Mouse (Mus musculus): ENCODE results near the gene Fkbp1a. TPM values are rescaled to one million over a fixed set of nuclear protein-coding genes. Genes with fewer than 3 reads are reported as not detected.
A peak's percentile ranks its signal among the peaks of the same experiment; 100 is the strongest.

Gene Fkbp1a
- total RNA-seq, 2 experiments from 2014 or later: 6.8 to 17.9 TPM

DNA sequence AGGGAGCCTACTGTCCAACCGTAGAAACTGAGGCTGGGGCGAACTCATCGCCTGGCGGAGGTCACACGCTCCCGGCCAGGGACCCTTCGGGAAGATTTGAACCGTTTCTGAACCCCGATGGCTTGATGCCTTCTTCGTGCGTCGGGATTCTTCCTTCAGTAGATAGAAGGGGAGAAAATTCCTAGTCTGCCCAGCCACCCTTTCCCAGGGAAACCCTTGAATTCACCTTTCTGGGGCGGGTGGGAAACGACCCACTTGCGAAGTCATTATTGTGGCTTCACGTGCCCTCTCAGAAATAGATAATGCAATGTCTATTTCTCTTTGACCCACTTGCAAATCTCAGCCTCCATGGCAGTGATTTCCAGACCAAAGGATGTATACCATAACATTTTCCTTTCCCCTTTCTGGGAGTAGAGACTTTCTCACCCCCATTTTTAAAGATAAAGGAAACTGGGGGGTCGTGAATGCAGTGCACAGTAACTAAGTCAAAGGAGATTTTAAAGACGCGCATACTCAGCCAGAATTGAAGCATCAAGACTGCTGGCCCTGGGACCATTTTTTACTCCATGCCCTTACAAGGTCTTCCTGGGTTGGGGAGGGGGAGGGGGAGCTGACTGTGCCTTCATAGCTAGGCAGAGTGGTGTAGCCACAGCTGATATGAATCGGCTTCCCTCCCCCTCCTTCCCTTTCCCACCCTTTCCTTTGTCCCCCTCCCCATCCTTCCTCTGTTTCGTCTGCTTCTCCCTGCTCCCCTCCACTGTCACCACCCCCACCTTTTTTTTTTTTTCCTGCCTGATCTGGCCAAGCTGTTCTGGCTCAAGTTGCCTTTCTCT, 996 bp downstream of the Fkbp1a start:
- no peak for ATAC-seq (replicated peaks; ENCODE audit: low FRiP score, low TSS enrichment, poor library complexity, severe bottlenecking)

- no peak for ATAC-seq (replicated peaks; ENCODE audit: low FRiP score, low TSS enrichment, poor library complexity, severe bottlenecking)
Measured at GRCm38 (mm10) chr2:151544673-151545072, 2.4 kb downstream of the Fkbp1a start.

DNA sequence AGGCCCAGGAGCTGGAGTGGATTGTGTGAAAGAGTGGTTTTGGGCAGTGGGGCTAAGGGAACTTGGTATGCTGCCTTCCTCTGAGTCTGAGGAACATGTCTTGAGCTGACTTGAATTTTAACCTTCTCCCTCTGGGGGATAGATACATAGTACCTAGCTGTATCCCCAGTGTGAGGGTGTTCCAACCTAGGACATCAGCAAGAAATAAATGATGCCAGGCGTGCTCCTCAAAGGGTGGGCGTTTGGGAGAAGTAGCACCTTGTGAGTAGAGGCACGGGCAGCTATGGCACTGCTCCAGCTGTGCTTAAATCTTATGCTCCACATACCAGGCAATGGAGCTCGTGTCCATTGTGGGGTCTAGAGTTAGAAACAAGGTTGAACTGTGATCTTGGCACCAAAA, 4.3 kb downstream of the Fkbp1a start:
- ATAC-seq (replicated peaks; ENCODE audit: low FRiP score, low TSS enrichment, poor library complexity, severe bottlenecking): no peak

DNA sequence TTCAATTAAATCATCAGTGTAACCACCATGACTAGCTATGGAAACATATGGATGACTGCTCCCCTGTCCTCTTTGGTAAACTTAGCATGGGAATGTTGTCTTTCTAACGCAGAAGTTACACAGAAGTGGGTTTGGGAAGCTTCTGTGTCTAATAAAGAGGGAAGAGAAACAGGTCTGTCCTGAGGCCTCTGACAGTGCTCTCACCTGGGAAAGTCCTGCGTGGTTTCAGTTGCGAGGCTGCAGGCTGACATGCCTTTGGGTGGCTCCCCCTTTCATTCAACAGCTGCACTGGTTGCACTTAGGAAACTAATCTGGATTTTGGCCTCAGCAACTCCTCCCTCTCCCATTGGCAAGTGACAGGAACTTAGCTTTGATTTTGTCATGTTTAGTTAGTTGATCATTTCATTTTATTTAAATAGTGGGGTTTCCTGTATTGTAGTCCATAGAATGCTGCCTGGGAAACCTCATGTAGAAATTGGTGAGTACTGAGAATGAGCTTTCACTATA, 7.4 kb downstream of the Fkbp1a start:
- ATAC-seq (replicated peaks; ENCODE audit: low FRiP score, low TSS enrichment, poor library complexity, severe bottlenecking): no peak

DNA sequence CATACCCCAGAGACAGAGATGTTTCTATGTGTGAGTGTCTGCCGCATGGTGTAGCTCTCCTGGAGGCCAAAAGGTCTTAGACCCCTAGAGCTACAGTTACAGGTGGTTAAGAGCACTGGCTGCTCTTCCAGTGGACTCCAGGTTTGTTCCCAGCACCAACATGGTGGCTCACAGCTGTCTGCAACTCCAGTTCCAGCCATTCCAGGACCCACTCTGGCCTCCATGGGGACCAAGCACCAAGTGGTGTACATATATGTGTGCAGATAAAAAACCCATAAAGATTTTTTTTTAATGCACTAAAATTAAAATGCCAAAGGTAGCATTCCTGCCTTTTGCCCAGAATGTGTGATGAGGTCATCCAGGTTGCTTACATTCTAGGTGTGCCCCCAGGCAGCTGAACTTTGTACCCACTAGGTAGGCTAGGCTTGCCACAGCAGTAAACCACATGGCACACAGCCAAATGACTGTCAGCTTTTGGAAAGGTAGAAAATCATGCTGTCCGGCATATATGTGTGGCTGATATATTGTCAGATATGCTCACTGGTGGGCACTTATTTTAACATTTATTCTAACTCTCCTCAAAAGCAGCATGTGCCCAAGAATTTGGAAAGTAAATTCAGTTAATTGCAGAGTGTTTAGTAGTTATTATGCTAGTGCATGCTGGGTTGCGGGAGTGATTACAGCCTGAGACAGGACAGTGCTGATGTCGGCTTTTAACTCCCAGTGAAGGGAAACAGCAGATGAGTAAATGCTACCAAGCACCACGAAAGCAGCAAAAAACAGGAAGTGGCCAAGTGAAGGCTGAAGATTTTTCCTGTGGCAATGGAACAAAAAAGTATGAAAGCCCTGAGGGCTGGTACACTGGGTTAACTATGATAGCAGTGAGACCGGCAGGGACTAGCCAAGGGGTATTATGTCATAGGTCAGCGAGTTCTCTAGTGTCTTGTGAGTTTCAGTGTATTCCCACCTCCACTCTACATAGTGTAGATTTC, 20.9 kb downstream of the Fkbp1a start:
- 0 out of 2 replicates have a peak, but pooled peaks have one; percentile 41 for ATAC-seq (replicated peaks; ENCODE audit: low FRiP score, low TSS enrichment, poor library complexity, severe bottlenecking)

GRCm38 (mm10) chr2:151564006-151564405, 21.7 kb downstream of the Fkbp1a start:
- ATAC-seq (replicated peaks; ENCODE audit: low FRiP score, low TSS enrichment, poor library complexity, severe bottlenecking): no peak

- ATAC-seq (replicated peaks; ENCODE audit: low FRiP score, low TSS enrichment, poor library complexity, severe bottlenecking): no peak
Measured at GRCm38 (mm10) chr2:151564986-151565385, 22.7 kb downstream of the Fkbp1a start.

DNA sequence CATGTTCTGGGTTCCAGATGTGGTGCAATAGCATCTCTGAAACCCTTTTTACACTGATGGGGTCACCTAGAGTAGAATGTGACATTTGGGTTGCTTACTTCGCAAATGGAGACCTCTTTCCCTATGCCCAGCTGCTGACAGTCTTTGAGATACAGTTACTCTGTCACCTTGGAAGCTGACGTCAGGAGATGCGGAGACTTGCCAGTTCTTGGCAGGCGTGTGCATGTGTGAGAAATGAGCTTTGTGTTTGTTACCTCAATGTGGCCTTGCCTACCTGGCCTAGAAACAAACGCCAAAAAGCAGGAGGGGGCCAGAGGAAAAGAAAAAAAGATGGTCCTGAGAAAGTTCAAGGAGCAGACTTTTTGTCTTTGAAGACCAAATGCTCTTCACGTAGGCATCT, 24.6 kb downstream of the Fkbp1a start:
- ATAC-seq (replicated peaks; ENCODE audit: low FRiP score, low TSS enrichment, poor library complexity, severe bottlenecking): no peak

GRCm38 (mm10) chr2:151569452-151569851, 27.2 kb downstream of the Fkbp1a start:
- no peak for ATAC-seq (replicated peaks; ENCODE audit: low FRiP score, low TSS enrichment, poor library complexity, severe bottlenecking)

GRCm38 (mm10) chr2:151571873-151572700, 29.8 kb downstream of the Fkbp1a start, which contains the start of gene Sdcbp2:
Sdcbp2 (plus strand) TSS chr2:151572622.
- ATAC-seq (replicated peaks; ENCODE audit: low FRiP score, low TSS enrichment, poor library complexity, severe bottlenecking): no peak

GRCm38 (mm10) chr2:151573667-151574066, 31.4 kb downstream of the Fkbp1a start:
- ATAC-seq (replicated peaks; ENCODE audit: low FRiP score, low TSS enrichment, poor library complexity, severe bottlenecking): no peak

DNA sequence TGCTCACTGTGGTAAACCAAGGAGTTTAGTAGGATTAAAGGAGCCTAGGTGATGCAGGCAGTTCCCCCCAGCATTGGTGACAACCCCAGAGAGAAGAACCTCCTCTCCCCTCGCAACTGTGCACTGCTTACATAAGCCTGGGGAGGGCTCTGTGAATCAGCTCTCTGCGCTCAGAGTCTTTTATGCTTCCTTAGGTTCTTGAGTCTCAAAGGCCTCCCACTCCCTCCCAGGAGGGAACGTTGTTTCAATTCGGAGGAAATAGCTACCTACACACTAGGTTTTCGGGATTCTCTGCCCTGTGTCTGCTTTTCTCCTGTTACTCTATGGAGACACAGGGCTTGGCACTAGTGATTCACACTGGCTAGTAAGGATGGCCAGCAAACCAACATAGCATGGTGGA, 32.3 kb downstream of the Fkbp1a start:
- ATAC-seq (replicated peaks; ENCODE audit: low FRiP score, low TSS enrichment, poor library complexity, severe bottlenecking): no peak

GRCm38 (mm10) chr2:151575119-151575698, 32.9 kb downstream of the Fkbp1a start:
- ATAC-seq (replicated peaks; ENCODE audit: low FRiP score, low TSS enrichment, poor library complexity, severe bottlenecking): 0 out of 2 replicates have a peak, but pooled peaks have one; percentile 50

GRCm38 (mm10) chr2:151575699-151576389, 33.6 kb downstream of the Fkbp1a start:
- ATAC-seq (replicated peaks; ENCODE audit: low FRiP score, low TSS enrichment, poor library complexity, severe bottlenecking): peak; percentile 74

- ATAC-seq (replicated peaks; ENCODE audit: low FRiP score, low TSS enrichment, poor library complexity, severe bottlenecking): no peak
Measured at GRCm38 (mm10) chr2:151579183-151579582, 36.9 kb downstream of the Fkbp1a start.

GRCm38 (mm10) chr2:151580945-151581344, 38.7 kb downstream of the Fkbp1a start:
- no peak for ATAC-seq (replicated peaks; ENCODE audit: low FRiP score, low TSS enrichment, poor library complexity, severe bottlenecking)

DNA sequence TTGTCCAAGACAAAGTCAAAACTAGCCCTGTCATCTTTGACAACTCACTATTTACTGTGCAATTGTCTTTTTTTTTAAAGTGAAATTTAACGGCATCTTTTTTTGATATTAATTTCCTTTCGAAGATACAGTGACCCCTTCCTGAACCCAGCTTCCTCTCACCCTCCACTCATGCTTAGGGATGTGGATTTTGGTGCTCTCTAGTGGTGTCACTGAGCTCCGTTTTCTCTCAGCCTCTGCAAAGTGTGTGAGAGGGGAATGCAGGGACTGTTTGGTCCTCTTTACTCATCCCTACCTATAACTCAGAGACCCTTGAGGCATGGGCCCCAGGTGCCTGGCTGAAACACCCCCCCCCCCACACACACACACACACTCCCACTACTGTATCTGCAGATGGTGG, 43.7 kb downstream of the Fkbp1a start:
- no peak for ATAC-seq (replicated peaks; ENCODE audit: low FRiP score, low TSS enrichment, poor library complexity, severe bottlenecking)

GRCm38 (mm10) chr2:151586807-151587206, 44.5 kb downstream of the Fkbp1a start:
- ATAC-seq (replicated peaks; ENCODE audit: low FRiP score, low TSS enrichment, poor library complexity, severe bottlenecking): no peak
